Mouse (Mus musculus) thymus, adult 2 months (tissue): ENCODE results near the gene 4933402J07Rik.

Source experiments
- CTCF ChIP-seq: fragments of 200-500 bp; IDR thresholded peaks from 2 replicates; pipeline ENCODE4 v1.5.1; 2012; ENCODE audit warnings: mild to moderate bottlenecking, control low read depth, low read length, moderate library complexity, borderline replicate concordance; ENCODE audit not compliant: control insufficient read depth, poor library complexity, insufficient read depth; ENCODE audit errors: extremely low read depth
- POLR2A ChIP-seq: fragments of 200-500 bp; IDR thresholded peaks from 2 replicates; pipeline ENCODE4 v1.6.1; 2012; ENCODE audit warnings: mild to moderate bottlenecking, low read length, control low read depth, moderate library complexity; ENCODE audit not compliant: control insufficient read depth, poor library complexity, insufficient read depth; ENCODE audit errors: extremely low read depth

DNA sequence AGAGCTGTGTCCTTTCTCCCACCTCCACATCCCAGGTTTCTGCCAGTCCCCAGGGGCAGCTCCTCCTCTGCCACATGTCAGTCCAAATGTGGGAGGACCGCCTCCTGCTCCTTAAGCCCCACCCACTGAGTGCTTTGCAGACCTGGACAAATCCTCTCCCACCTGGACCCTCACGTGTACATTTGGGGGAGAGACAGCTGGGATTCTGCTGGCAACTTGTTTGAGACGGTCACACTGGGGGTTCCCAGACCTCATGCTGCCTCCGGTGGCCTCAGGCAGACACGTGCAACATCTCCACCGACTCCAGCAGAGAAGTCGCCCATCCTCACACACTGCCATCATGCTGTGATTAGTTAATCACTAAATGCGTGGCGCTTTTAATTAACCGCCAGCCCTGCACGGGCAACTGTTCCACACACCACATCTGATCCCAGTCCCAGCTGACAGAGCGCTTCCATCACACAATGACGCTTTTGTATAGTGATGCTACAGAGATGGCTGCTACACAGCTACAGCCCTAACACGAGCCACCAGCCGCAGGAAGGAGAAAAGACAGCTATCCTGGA, 23.7 kb upstream of the 4933402J07Rik start:
- TF ChIP-seq CTCF, result no peak
- no peak for TF ChIP-seq POLR2A
